Mouse (Mus musculus) cerebellum, postnatal 25 days (tissue): ENCODE measurements around the gene Gadd45g.

Experiments used
- DNase-seq, 2 experiments: peaks; one replicate each; pipeline ENCODE4 v3.0.0; 2021; ENCODE audit warnings: mixed read lengths in 2 of 2

Gadd45g gene

GRCm38 (mm10) chr13:51846301-51846867, at the start of gene Gadd45g:
Gene Gadd45g (plus strand): TSS chr13:51846678.
- DNase-seq = peak; percentile 95 to 98

DNA sequence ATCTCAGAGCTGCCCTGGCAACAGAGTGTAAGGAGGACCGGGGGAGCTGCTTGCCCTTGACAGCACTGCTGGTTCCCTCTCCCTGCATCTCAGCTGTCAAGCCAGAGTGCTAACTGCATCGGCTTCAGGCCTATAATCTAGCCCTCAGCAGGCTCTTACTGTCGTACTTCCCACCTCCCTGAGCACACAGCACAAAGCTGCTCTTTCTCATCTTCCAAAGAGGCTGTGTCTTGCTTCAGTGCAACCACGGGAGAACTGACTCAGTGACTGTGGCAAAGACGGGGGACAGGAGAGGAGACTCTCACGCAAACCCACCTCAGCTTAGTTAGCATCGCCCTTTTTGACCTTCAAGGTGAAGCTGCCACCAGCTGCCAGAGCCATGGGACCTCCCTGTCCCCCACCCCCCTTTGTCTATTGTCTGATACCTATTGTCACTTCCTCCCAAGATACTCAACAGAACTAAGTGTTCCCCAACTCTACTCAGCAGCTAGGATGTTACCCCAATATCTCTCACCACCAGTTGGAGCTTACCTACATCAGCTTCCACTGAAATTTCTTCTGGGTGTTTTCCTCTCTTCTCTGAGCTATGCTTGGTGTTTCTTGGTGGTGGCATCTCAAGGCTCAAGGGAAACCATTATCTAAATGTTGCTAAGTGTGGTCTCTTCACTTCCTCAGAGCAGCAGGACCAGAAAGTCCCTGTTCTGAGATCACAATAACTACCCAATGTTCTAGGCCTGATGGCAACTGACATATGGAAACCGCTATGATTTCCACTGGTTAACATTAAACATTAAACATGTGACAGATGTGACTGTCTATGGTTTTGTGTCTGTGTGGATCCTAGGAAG, 48.4 kb upstream of the Gadd45g start:
- DNase-seq = no peak

- DNase-seq = peak in 1 of 2 experiments; percentile 1
These were observed 46.5 kb upstream of the Gadd45g start for GRCm38 (mm10) chr13:51799735-51800522.

- peak in 1 of 2 experiments; percentile 31 for DNase-seq
These were observed 45.6 kb upstream of the Gadd45g start for GRCm38 (mm10) chr13:51800921-51801320.

DNA sequence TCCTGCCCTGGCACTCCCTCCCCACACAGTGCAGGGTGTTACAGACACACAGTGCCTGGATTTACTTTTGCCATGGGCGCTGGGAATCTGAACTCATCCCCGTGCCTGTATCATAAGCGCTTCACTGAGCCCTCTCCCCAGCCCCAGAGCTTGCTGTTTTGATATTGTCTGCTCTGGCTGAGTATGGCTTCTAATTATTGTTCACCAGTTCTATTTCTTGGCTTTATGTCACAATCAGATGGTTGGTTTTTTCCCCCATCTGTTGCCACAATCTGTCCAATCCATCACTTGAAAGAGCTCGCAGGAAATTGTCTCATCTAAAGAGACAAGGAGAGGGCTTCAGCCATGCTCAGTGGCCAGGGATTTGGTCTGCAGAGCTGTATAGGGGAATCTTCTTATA, 40.8 kb upstream of the Gadd45g start:
- DNase-seq = peak; percentile 80 to 81

- DNase-seq = peak; percentile 72 to 73
These were observed 40.3 kb upstream of the Gadd45g start for GRCm38 (mm10) chr13:51806220-51806619.

- DNase-seq = peak in 1 of 2 experiments; percentile 49
These were observed 38.3 kb upstream of the Gadd45g start for GRCm38 (mm10) chr13:51808141-51808540.

- no peak for DNase-seq
These were observed 32.6 kb upstream of the Gadd45g start for GRCm38 (mm10) chr13:51813621-51814615.

GRCm38 (mm10) chr13:51814646-51815045, 31.8 kb upstream of the Gadd45g start:
- no peak for DNase-seq

DNA sequence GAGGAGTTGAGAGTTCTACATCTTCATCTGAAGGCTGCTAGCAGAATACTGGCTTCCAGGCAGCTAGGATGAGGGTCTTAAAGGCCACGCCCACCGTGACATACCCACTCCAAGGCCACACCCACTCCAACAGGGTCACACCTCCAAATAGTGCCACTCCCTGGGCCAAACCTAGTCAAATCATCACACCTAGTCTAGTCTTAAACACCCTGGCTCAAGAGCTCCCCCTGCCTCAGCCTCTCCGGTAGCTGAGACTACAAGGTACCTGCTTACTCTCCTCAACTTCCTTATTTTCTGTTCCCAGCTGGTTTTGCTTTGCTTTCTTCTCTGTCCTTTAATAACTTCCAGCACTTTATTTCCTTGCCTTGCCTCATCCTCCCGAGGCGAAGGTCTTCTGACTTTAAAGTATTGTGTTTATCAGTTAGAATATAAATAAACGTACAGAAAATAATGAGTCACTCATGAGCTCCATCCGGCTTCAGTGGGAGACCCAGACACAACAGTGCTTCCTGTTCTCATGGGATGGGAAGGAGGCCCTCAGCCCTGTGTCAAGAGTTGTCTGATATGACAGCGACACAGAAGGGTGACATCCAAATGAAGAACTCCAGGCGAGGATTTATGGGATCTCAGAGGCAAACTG, 30.5 kb upstream of the Gadd45g start:
- DNase-seq = peak in 1 of 2 experiments; percentile 53

DNA sequence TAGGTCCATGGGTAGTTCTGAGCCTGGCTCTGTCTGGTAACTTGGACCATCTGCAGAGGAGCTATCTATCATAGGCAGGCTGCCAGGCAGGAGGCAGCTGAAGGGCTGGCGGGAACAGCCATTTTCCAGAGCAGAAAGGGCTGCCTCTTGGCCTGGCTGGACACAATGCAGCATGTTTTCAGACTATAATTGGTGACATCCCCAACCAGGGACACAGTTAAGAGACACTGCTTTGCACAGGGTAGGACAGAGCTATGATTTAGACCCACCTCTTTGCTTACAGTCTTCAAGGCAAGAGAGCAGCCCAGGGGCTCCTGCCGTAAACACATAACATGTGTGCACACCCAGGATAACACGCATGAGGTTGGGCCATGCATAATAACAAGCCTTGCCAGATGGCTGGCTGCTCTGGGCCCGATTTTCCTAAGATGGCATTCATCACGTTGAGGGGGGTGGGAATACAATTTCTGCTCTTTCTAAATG, 29.9 kb upstream of the Gadd45g start:
- peak; percentile 70 to 79 for DNase-seq

- no peak for DNase-seq
These were observed 28.1 kb upstream of the Gadd45g start for GRCm38 (mm10) chr13:51818170-51818943.

DNA sequence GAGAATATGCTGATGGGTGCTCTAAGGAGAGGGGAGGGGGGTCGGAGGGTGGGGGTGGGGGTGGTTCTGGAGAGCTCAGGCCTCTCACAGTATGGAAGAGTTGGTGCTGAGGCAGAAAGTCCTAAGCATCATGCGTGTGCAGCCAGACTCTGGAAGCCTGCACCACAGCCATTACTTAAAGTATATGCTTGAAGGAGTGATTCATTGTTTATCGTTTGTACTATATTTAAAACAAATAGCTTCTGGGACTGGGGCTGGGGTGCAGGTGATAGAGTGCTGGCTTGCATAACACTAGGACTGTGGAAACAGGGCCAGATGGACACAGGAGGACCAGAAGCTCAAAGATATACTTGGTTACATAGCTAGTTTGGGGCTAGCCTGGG, 27.5 kb upstream of the Gadd45g start:
- DNase-seq = no peak

GRCm38 (mm10) chr13:51819351-51819750, 27.1 kb upstream of the Gadd45g start:
- no peak for DNase-seq

GRCm38 (mm10) chr13:51821988-51822387, 24.5 kb upstream of the Gadd45g start:
- DNase-seq = no peak

- no peak for DNase-seq
These were observed 22.5 kb upstream of the Gadd45g start for GRCm38 (mm10) chr13:51823822-51824495.

- DNase-seq = peak; percentile 64 to 71
These were observed 15.6 kb upstream of the Gadd45g start for GRCm38 (mm10) chr13:51830744-51831450.

- no peak for DNase-seq
These were observed 14.0 kb upstream of the Gadd45g start for GRCm38 (mm10) chr13:51832491-51832890.

- peak; percentile 91 to 94 for DNase-seq
These were observed 12.9 kb upstream of the Gadd45g start for GRCm38 (mm10) chr13:51833611-51834010.
